Mouse (Mus musculus): ENCODE results near the gene Timm44.

The Timm44 gene

DNA sequence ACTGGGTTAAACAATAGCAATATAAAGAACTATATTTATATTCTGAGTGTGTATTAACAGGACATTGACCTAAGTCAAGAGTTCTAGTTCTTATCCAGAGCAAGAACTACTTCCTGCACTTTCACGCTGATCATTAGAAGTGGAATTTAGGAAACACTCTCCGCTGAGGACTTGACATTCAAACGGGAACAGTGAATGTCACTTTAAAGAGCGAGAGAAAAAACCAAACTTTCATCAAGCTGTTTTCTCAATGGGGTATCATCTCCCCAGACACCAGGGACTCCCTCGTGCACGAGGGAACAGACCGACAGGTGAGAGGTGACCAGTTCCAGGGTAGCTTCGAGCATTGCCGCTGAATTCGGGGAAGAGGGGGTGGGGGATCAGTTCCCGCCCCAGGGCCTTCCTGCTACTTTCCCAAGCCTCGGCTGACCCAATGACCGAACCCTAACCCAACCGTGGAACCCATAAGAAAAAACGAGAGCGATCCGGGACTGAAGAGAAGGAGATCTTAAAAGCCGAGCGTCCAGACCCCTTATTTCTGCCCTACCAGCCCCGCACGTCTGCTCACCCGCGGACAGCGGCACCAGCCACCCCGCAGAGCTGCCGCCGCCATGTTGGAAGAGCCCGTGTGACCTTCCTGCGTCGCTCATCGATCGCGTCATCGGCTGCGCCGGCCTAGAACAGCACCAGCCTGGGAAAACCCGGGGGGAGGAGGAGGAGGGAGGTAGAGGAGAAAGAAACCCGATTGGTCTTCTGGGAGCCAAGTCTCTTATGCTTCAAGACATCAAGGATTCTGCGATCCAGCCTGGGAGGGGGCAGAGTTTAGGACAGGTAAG lies at the start of gene Timm44:
Gene Timm44, minus strand, starts transcription at position 639 of the 836 bp plus-strand sequence.
- peak; percentile 90 to 94 for DNase-seq (ENCODE audit: low spot score in 2 of 2)

GRCm38 (mm10) chr8:4324983-4325750 lies 49.5 kb upstream of the Timm44 start, which contains the start of the genes Ccl25 and Elavl1:
Gene Ccl25 (plus strand): TSS chr8:4325210.
Gene Elavl1 (minus strand): TSS chr8:4325413.
- DNase-seq (ENCODE audit: low spot score in 2 of 2): peak; percentile 98 to 99

DNA sequence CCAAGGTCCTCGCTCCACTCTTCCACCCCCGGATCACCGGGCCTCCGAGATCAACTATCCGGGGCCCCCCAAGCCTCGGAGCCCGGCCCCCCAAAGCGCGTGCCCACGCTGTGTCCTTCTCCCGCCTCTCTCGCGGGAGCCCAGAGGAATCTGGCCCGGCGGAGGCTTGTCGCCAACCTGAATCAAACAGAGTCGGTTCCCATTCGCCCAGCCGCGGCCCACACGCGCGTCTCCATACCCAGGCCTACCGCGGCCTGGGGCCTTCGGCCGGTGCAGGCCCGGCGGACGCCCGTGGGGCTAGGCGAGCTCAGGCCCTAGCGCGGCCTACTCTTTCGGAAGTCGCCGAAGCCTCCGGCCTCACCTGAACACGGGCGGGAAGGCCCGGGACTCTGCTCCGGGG lies 48.8 kb upstream of the Timm44 start:
- peak in 1 of 2 experiments; percentile 80 for DNase-seq (ENCODE audit: low spot score in 2 of 2)

GRCm38 (mm10) chr8:4323917-4324316 lies 48.2 kb upstream of the Timm44 start:
- no peak for DNase-seq (ENCODE audit: low spot score in 2 of 2)

- DNase-seq (ENCODE audit: low spot score in 2 of 2): peak; percentile 84 to 93
These were observed 46.8 kb upstream of the Timm44 start for GRCm38 (mm10) chr8:4322470-4322869.

GRCm38 (mm10) chr8:4321031-4321430 lies 45.3 kb upstream of the Timm44 start:
- no peak for DNase-seq (ENCODE audit: low spot score in 2 of 2)

DNA sequence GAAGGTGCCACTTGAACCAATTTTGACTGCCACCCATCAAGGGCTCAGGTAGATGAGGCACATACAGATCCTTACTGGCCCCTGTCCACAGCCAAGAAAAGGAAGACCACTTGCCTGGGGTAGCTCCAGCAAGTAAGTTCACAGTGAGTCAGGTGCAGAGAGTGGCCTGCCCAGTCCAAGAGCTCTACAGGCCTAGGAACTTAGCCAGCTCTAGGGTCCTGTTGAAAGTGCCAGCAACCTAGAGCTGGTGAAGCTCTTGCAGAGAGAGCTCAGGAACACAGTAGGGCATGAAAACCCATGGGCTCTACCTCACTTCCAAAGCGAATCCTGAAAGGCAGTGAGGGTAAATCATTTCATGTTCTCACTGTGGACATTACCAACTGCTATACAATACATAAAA lies 44.7 kb upstream of the Timm44 start:
- DNase-seq (ENCODE audit: low spot score in 2 of 2): no peak

DNA sequence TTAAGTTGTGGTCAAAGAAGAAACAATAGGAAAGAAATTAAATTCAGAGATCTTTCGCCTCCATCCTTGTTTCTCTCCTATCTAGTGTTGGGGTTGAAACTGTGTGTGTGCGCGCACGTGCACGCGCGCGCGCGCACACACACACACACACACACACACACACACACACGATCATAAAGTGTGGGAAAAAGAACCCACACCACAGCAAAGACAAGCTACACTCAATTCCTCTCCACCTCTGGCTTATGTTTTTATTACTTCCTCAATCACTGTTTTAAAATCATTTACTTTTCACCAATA lies 43.8 kb upstream of the Timm44 start:
- no peak for DNase-seq (ENCODE audit: low spot score in 2 of 2)

GRCm38 (mm10) chr8:4318796-4319572 lies 43.3 kb upstream of the Timm44 start:
- DNase-seq (ENCODE audit: low spot score in 2 of 2): no peak

GRCm38 (mm10) chr8:4318124-4318523 lies 42.4 kb upstream of the Timm44 start:
- DNase-seq (ENCODE audit: low spot score in 2 of 2): no peak

- no peak for DNase-seq (ENCODE audit: low spot score in 2 of 2)
These were observed 39.1 kb upstream of the Timm44 start for GRCm38 (mm10) chr8:4314852-4315251.

- DNase-seq (ENCODE audit: low spot score in 2 of 2): no peak
These were observed 37.8 kb upstream of the Timm44 start for GRCm38 (mm10) chr8:4313254-4314124.

- DNase-seq (ENCODE audit: low spot score in 2 of 2): no peak
These were observed 36.4 kb upstream of the Timm44 start for GRCm38 (mm10) chr8:4312104-4312503.

DNA sequence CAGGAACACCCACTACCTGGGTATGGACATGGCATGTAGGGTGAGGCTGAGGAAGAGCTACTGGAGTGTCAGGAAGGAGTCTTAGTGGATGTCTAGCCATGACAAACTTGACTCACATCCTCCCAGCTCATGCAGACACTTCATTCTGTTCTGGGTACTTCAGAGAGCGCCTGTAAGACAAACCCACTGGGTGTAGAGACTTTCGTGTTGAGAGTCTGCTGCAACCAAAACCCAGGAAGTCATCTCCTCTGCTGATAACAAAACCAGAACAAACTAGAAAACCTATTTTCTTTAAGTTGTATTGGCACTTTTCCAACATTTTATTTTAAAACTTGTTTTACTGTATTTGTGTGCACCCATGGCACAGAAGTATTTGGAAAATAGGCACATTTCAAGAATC lies 30.1 kb upstream of the Timm44 start:
- no peak for DNase-seq (ENCODE audit: low spot score in 2 of 2)

DNA sequence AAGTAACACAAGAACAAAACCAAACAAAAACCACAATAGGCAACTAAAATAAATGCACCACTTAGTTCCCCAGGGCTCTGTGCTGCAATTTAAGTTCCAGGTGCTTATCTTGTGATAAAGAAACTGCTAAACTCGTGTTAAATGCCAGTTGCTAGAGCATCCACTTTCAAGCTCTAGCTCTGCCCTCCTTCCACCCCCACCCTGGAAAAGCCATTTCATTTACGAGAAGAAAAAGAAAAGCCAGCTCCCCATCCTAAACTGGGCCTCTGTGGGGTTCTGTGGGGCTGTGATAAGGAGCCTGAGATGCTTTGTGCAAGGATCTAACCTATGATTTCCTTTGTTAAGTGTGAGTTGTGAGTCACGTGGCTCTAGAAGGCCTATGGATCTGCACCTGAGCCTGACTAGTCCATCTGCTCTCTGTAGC lies 28.4 kb upstream of the Timm44 start:
- DNase-seq (ENCODE audit: low spot score in 2 of 2): no peak

DNA sequence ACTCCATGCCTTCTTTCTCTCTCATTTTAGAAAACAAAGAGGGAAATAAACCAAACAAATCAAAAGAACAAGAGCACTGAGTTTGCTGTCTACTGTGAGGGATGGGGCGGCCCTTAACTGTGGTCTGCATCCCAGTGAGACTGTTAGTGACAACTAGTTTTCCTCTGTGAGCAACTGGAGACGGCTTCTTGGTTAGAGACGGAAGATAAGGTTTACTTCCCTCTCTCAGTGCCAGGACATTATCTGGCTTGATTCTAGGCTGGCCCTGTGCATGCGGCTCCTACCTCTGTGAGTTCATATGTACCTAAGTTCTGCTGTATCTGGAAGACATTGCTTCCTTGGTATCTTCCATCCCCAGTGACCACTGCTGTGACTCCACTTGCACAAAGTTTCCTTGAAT lies 22.1 kb upstream of the Timm44 start:
- no peak for DNase-seq (ENCODE audit: low spot score in 2 of 2)

GRCm38 (mm10) chr8:4292738-4293137 lies 17.0 kb upstream of the Timm44 start:
- DNase-seq (ENCODE audit: low spot score in 2 of 2): no peak

DNA sequence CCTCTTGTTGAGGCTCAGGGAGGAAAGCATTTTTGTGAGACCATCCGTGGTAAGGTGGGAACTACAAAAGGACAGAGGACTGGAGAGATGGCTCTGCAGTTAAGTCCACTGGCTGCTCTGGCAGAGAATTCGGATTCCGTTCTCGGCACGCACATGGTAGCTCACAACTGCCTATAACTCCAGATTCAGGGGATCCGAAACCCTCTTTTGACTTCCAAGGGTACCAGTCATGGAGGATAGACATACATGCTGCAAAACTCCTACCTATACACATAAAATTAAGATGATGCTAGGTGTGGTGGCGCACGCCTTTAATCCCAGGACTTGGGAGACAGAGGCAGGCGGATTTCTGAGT lies 375 bp upstream of the Timm44 start:
- no peak for DNase-seq (ENCODE audit: low spot score in 2 of 2)

DNA sequence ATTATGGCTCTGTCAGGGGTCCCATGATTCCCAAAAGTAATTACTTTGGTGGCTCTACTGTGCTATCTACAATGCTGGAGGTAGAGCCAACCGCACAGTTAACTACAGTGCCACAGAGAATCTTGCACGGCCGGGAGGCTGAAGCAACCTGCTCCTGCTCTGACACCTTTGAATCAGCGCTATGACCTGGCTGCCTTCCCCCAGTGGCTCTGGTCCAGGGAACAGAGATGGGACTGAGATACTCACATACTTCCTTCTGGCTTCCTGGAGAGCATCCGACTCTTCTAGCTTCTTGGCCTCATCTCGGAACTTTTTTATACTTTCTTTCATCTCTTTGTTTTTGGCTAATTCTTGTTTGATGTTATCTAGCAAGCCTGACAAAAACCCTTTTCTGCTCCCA lies 6.1 kb downstream of the Timm44 start:
- no peak for DNase-seq (ENCODE audit: low spot score in 2 of 2)

DNA sequence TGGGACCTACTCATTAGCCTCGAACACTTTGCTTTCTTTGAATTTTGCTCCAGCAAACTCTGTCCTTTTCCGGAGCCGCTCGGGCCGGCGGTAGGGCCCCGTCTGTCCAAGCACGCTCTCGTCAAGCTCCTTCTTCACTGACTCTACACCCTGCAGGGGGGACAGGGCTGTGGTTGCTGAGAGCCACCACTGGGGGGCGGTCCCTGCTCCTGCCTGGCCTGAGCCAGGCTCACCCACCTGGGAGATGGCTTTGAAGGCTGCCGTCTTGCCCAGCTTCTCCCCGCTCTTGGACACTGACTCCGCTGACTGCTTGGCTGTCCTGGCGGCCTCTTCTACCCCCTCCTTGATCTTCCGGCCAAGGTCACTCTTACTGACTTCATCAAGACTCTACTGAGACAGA lies 8.1 kb downstream of the Timm44 start:
- peak in 1 of 2 experiments; percentile 71 for DNase-seq (ENCODE audit: low spot score in 2 of 2)

DNA sequence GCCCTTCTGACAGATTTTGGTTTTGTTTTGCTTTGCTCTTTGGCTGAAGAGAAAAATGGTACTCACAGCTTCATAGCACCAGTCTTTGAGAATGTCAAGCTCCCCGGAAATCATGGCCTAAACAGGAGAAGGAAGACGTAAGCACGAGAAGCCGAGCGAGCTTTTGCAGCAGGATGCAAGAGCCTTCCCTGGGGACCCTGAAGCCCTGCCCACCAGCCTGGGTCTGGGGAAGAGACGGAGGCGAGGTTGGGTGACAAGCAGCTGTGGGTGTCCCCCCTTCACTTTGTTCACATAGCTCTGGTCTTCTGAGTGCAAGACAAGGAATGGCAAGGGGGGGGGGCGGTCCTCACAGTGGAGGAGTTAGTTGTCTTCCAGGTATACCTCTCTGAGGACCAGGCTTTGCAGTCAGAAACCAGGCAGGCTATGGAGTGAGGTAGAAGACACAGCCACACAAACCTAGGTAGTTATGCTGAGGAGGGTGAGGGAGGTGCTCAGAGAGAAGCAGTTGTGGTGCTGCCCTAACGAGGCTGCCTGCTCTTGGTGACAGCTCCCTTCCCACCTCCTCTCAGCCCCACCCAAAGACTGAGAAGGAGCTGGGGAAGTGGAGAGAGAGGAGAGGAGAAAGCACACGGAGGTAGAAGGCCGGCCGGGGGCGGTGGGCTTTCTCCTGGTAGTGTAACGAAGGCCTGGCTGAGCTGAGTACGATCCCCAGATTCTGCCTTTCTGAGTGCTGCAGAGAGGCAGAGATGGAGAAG lies 10.4 kb downstream of the Timm44 start:
- no peak for DNase-seq (ENCODE audit: low spot score in 2 of 2)
